Mouse (Mus musculus) thymus, postnatal 10 days (tissue): ENCODE measurements around the gene Rgs17.
"Not testable (repeated sequence)": the region's sequence is repeated elsewhere in the genome, so short reads cannot be mapped to it uniquely, and the experiment has no call there.

Experiments used
- DNase-seq, 2 experiments: peaks; one replicate each; pipeline ENCODE4 v3.0.0; 2021; ENCODE audit warnings: low spot score in 2 of 2

Gene Rgs17

DNA sequence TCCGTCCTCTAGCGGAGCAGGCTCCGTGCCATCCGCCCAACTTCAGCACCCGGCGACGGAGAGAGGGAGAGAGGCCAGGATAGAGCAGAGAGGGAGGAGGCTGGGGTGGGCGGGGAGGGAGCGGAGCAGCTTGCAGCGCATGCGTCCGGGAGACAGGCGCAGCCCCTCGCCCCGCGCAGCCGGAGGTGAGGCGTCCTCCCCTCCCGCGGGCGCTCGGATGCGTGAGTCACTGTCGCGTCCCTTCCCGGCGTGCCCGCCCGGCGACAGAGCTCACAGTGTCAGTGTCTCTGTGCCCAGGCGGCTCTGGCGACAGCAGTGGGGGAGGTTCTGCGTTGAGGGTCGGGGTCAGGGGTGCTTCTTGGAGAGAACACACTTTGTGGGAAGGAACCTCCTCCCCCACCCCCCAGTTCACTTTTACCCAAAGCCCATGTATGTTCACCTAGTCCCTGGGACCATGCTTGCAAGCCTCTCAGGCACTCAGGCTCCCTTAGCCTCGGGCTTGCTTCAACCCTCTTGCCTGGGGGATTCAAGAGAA, at the start of gene Rgs17:
TSS of gene Rgs17 (minus strand) at position 107 of the 535 bp plus-strand sequence.
- peak in 1 of 2 experiments; percentile 4 for DNase-seq

DNA sequence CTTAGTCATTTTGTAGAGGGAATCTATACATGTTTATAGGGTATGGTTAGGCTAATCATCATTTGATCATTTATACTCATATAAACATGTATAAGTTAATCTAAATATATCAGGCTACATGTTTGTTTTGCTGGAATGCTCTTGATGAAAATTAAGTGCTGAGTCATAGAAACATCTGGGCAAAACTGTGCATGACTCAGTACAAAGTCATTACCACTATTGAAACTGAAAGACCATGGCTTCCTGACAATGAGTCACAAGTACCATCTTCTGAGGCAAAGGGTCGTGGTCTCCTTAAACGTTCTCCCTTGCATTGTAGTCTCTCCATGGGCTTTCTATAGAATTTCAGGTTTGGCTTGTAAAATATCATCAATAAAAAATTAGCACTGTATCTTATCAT, 45.5 kb upstream of the Rgs17 start:
- DNase-seq: no peak

DNA sequence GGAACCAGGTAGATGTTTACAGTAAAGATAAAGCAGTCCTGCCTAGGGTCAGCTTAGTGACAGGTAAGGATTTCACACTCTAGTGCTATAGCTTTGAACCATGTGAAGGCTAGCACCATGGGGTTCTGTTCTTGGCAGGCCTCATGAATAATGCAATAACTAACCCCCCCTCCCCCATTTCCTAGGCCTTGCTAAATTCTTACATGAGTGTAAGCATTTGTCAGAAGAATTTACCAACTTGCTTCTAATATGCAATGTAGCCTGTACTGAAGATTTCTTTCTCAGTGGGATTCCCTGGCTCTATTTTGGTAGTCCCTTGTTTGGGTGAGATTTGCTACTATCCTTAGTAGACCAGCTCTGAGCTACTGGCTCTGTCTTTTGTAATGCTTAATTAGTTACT, 31.6 kb upstream of the Rgs17 start:
- not testable (repeated sequence) for DNase-seq

DNA sequence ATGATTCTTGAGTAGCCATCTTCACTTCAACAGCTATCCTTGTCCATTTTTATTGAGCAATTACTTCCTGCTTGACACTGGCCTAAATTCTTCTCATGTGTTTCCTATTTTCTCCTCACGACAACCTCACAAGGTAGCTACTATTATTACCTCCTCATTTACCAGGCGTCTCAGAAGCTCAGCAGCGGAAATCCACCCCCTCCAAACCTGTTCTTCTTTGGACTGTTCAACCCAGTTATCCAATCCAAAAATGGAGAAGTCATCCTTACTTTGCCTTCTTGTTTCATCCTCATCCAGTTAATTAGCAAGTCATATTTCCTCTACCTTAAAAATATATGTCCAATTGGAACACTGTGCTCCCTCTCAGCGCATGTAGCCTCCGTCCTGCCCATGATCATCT, 2.1 kb upstream of the Rgs17 start:
- no peak for DNase-seq

DNA sequence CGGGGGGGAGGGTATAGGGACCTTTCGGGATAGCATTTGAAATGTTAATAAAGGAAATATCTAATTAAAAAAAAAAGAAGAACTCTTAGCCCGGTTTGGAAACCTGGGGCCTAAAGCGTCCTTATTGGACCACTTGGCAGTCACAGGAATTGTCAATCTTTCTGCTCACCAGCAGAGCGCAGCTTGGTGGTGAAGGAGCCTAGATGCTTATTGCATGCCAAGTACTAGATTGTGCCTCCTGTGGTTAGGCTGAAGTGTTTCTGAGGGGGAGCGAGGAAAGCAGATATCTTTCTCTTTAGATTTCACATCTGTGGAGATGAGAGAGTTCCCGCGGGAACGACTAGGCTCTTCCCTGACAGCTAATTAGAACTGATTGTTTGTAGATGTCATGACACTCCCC, 896 bp upstream of the Rgs17 start:
- DNase-seq: no peak

DNA sequence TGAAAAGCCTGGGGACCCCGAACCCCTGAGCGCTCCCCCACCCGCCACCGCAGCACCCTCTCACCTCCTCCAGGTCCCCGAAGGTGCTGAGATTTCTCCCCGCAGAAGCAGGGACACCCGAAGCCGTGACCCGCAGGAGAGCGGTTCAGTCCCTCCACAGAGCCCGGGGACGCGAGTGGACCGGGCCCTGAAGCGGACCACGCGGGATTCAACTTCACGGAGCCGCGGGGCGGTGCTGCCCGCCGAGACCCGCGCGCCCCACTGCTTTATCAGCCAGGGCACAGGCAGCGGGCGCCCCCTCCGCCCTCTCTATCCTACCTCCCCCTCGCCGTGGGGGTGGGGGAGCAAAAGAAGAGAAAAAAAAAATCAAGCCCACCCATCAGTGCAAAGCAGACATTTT, 429 bp downstream of the Rgs17 start:
- no peak for DNase-seq

DNA sequence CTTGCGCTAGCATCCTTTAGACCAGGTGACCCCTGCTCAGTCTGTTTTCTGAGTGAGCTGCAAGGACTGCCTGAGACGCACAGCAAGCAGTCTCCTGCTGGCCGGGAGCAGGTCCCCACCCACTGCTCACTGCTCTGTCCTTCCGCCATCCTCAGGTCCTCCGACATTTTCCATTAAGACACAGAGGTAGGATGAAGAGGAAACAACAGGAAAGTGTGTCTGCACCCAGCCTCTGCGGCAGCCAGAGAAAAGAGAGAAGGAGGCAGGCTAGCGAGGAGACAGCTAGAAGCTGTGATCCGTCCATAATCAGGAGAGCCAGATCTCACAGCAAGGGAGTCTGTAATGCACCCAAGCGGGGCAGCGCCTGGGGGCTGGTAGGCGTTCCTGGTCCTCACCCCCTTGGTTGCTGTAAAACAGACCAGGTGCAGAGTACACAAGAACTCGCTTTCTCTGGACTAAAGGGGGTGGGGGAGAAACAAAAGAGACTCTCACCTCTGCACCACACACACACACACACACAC, 1.1 kb downstream of the Rgs17 start:
- DNase-seq: no peak

DNA sequence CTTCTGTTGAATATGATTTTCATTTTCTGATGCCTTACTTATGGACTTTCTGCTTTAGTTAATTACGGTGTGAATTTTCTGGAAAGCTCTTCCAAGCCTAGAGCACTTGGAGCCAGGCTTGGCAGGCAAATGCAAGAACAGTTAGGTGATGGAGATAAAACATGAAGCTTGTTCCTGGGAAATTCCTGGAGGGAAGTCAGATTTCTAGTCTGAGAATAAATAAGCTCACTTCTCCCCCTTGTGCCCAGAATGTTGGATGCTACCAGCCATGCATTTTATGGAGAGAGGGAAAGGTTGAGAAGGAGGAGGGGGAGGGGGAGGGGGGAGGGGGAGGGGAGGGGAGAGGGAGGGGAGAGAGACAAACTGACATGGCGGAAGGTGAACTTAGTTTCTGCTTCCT, 17.8 kb downstream of the Rgs17 start:
- no peak for DNase-seq

DNA sequence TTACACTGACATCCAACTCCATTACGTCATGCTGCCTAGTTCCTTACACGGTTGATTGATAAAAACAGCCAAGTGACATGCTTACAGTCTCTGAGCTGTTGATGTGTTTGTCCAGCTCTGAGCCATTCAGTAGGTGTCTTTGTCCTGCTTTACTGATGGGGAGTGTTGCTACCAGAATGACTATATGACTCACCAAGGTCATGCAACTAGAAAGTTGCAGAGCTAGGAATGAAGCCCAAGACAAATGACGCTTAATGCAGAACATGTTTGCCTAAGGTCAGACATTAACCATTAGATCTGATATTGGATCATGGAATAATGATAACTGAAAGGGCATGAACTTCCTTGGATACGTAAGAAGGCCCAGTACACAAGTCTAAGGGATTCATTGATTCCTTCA, 20.4 kb downstream of the Rgs17 start:
- DNase-seq: no peak

DNA sequence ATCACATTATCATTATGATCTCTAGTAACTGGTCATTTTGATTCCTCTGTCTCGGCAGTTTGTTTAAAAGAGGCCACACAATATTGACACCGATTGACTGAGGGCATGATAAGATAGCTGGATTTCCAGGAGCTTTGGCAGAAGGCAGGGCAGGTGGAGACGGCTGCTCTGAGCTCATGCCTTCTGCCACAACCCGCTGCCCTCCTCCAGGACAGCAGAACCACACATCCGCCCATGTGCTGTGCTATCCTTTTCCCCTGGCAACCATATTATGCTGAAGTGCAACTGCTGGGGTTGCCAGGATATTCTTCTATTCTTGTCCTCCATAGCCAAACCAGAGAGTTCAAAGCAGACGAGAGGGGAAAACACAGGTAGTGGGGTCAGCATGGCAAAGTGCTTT, 21.5 kb downstream of the Rgs17 start:
- DNase-seq: no peak

DNA sequence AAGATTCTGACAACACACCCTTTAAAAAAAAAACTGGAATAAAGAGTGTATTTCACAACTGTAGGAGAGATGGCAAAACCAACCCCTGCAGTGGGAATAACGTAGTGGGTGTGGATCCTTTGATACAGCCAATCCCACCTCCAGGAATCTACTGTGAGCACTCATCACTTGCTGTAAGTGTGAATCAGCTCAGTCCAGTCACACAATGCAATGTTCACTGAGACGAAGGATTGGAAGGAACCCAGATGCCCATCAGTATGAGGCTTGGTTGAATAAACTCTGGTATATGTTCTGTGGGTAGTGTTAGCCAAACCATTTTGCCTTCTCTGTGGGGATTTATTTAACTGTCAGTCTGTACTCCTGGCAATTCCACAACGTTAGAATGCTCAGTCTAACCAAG, 45.1 kb downstream of the Rgs17 start:
- DNase-seq: no peak

DNA sequence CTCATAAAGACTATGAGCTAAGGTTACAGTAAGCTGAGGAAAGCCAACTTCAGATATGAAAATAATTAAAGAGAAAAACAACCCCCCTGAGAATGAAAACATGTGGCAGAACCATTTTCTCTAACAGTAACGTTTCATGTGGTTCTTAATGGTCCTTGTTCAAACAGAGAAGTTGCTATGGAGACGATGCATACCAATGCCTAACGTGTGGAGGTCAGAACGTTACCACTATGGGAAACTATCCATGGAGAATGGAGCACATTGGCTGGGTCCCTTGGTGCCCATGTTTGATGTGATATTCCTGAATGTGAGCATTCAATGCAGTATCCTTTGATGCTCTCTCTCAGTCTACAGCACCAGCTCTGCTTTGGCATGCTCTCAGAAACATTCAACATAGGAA, 51.1 kb downstream of the Rgs17 start:
- no peak for DNase-seq

DNA sequence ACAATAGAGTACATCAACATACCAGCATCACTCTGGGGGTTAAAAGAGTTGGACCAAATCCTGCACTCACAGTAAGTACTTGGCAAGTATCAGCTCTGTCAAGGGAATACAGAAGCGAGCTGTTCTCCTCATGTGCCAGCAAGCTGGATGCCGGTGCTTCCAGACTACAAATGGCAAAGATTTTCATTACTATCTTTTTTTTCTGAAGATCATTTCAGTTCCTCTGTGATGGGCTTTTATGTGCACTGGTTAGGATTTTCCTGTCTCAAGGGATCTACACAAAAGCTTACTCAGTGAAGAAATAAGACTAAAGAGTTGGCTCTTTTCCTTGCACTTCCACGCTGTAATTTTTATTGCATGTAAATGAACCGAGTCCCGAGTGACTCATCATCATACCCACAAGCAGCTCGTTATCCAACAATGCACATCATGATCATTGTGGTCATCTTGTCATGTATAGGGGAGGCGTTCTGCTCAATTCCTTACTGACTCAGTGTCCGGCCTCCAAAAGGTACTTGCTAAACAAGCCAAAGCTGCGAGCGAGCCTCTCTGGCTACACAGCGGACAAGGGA, 54.1 kb downstream of the Rgs17 start:
- no peak for DNase-seq

DNA sequence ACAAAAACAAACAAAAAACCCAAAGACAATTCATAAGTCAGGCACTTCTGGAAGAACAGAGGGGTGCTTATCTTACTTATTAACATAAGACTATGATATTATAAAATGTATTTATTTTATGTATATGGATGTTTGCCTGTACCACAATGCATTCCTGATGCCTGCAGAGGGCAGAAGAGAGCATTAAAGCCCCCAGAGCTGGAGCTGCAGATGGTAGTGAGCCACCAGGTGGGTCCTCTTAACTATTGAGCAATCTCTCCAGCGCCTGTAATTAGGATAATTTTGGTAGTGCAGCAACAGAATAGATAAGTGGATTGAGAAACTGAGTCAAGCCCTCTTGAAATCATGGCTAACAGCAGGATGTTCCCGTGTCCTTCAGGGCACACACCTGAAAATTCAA, 56.2 kb downstream of the Rgs17 start:
- DNase-seq: no peak

DNA sequence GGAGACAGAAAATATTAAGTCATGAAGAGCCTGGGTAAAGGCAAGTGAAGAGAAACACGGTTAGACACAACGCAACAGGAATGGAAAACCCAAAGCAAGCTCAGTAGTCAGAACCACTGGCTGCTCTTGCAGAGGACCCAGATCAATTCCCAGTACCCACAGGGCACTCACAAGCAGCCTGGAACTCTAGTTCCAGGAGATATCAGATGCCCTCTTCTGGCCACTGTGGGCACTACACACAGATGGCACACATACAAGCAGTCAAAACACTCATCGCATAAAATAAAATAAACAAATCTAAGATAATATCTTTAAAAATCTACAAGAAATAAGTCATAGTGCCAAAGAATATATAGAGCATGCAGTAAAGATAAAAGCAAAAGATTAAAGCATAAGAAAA, 59.5 kb downstream of the Rgs17 start:
- DNase-seq: no peak

DNA sequence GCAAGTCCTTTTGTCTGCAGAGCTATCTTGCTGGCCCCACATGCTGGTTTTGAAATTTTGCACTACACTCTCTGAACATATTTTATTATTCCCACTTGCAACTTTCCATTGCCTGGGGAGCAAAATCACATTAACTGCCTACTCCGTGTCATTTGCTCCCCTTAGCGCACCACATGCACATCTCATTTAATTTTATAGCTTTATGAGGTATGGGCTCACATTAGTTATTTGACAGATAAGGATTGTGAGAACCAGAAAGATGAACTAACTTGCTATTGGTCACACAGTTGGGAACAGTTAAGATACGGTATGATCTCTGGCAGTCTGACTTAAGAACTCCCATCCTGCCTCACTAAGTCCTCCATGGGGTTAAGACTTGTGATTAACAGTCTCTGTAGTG, 61.4 kb downstream of the Rgs17 start:
- no peak for DNase-seq

DNA sequence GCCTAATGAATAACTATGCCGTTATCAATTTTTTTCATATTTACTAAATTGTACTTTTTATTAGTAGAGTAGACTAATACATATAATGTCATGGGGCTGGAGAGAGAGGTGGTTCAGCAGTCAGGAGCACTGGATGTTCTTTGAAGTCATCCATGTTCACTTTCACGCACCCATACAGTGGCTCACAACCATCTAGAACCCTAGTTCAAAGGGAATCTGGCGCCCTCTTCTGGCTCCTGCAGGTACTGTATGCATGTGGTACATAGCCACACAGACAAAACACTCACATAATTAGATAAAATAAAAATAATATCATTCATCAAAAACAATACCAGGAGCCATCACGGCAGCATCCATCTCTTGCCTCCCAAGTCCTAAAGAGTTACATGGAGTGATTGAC, 62.5 kb downstream of the Rgs17 start:
- peak in 1 of 2 experiments; percentile 20 for DNase-seq

DNA sequence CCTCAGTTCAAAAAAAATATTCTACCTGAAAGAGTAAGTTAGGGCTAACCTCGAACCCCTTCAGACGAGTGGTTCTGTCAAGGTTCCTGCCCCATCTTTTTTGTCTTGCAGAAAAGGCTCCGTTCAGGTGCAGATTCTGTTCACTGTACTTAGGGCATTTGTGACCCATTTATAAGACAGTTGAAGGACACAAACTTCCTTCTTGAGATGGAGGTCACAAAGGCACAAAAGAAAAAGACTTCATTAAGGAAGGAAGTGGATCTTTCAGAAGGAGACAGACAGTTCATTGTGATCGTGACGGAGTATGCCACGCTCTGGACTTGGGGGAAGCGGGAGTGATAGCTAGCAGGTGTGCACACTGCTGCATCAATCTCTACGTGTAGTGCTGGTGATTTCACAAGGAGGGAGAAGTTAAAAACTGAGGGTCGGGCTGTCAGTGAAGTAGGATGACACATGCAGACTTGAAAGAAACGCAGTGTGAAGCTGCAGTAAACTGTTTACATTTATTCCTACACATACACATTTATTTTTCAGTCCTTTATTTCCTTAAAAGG, 64.1 kb downstream of the Rgs17 start:
- no peak for DNase-seq

DNA sequence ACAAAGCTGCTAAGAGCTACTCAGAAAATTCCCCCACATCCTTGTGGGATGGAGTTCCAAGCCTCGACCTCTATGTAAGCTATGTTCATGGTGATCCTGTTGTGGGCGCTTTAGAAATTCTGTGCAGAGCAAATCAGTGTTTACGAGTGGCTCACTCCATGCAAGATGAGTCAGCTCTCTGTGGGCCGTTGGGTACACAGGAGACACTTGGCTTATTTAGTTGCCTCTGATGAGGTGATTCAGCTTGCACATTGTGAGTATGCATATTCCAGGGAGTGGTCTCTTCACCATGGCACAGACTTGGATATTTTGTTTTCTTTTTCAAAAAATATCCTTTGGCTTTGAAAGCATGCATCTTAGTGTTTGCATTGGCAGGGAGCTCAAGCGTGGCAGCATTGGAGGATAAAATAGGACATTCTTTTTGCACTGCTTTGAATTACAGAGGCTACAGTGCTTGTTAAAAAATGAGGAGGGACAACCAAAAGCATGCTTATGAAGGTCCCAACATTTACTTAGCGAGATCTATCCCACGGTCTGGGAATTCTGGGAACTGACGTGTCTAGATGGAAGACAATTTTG, 68.8 kb downstream of the Rgs17 start:
- DNase-seq: no peak

DNA sequence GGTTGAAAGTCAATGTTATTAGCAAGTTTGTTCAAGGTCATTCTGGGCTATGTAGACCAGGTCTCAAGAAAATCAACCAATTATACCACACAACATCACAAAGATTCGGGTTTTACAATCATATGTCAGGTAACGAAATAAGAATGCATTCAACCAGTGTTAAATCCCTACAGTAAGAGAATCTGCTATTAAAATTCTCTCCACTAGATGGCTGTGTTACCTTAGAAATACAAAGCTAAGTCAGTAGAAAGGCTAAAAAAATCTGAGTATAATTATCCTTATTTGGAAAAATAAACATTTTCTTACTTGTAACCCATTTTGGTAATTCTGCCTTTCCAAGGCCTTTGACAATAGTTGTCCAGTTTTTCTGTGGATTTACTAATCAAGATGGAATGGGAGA, 75.3 kb downstream of the Rgs17 start:
- DNase-seq: peak in 1 of 2 experiments; percentile 6

DNA sequence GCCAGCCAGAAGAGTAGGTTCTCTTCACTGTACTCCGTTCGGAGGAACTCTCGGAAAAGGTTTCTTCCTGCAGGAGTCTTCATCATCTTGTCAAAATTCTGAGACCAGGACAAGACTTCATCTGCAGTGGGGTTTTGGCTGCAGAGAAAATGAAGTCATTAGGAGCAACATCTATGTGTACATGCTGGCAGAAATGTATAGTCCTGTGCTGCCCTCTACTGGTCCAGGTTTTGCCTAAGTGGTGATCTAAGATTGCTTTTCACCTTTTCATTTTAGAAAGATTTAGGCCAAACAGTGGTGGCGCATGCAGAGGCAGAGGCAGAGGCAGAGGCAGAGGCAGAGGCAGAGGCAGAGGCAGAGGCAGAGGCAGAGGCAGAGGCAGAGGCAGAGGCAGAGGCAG, 80.8 kb downstream of the Rgs17 start:
- DNase-seq: peak; percentile 30 to 74

DNA sequence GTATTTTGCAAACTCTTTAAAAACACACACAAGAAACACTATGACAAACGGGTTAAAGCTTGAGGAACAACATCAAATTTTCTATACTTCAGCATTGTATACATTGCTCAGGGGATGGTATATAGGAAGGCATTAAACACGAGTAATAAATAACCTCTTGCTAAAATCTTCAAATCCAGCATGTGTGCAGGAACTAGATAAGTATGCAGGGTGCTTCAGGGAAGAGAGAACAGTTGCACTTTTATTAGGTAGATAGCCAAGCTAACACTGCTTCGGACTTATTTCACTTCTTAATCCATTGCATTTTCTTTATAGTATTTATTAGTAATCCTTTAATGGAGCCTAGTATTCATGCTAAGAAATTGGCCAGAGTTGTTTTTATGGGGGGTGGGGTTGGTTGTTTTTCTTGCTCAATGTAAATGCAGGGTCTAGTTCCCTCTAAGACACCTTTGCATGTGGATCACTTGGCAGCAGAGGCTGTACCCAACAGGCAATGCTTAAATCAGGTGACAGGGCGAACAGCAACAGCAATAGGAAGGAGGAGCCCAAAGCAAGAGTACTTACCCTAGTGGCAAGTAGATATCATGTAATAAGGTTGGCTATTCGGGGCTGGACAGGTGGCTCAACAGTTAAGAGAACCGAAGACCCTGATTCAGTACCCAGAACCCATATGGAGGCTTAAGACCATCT, 95.7 kb downstream of the Rgs17 start:
- no peak for DNase-seq

DNA sequence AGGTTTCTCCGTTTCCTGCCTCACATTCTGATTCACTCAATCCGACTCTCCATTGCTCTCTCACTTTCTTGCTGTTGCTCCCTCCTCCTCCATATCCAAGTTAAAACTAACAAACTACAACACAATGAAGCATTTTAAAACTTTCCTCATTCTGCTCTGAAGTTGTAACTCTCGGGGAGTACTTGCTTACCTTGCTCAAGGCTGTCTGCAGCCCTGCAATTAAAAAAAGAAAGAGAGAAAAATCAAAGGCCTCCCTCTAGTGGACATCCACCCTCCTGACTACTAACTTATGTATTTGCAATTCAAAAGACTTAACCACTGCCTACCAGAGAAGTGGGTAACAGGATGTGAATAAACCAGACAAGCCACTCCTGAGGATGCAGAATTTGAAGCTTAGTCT, 97.4 kb downstream of the Rgs17 start:
- peak; percentile 35 to 42 for DNase-seq
